Mouse (Mus musculus) megakaryocyte-erythroid progenitor cell, adult 5-6 weeks (primary cell): ENCODE data around the gene Cacna1a. TPM values are rescaled to one million over a fixed set of nuclear protein-coding genes. Genes with fewer than 3 reads are reported as not detected.

Experiments
- ATAC-seq: replicated peaks from 2 replicates; pipeline ENCODE4 v1.8.0; 2016; ENCODE audit warnings: mild to moderate bottlenecking, inconsistent platforms; ENCODE audit not compliant: severe bottlenecking, poor library complexity, low FRiP score, low TSS enrichment
- total RNA-seq, 2 experiments: library from RNA; stranded (forward) in 1 of 2; stranded (reverse) in 1 of 2; fragments of 200-1000, 215-1000 nt in 1 of 2; fragments of >200 nt in 1 of 2; fragmentation: Nextera tagmentation in 1 of 2; gene quantifications; 2 replicates each; pipeline ENCODE4 v1.2.3; 2014 to 2017

Gene Cacna1a
- total RNA-seq, 2 experiments from 2014 or later, result 0.19 to 0.42 TPM

- no peak for ATAC-seq
Measured at GRCm38 (mm10) chr8:84646800-84647199, 258.6 kb downstream of the Cacna1a start.

- ATAC-seq, result peak; percentile 69
Measured at GRCm38 (mm10) chr8:84647461-84647901, 259.2 kb downstream of the Cacna1a start.

GRCm38 (mm10) chr8:84650213-84650612 lies 262.0 kb downstream of the Cacna1a start:
- no peak for ATAC-seq

- no peak for ATAC-seq
Measured at GRCm38 (mm10) chr8:84653092-84653631, 264.9 kb downstream of the Cacna1a start.

GRCm38 (mm10) chr8:84654597-84654996 lies 266.4 kb downstream of the Cacna1a start:
- ATAC-seq, result no peak

GRCm38 (mm10) chr8:84655336-84656190 lies 267.3 kb downstream of the Cacna1a start:
- ATAC-seq, result no peak

GRCm38 (mm10) chr8:84656191-84656525 lies 267.9 kb downstream of the Cacna1a start:
- ATAC-seq, result no peak

- peak; percentile 69 for ATAC-seq
Measured at GRCm38 (mm10) chr8:84656641-84657126, 268.4 kb downstream of the Cacna1a start.

- ATAC-seq, result no peak
Measured at GRCm38 (mm10) chr8:84657203-84657602, 269.0 kb downstream of the Cacna1a start.

GRCm38 (mm10) chr8:84657680-84658079 lies 269.4 kb downstream of the Cacna1a start:
- ATAC-seq, result no peak

GRCm38 (mm10) chr8:84658951-84659350 lies 270.7 kb downstream of the Cacna1a start:
- no peak for ATAC-seq

GRCm38 (mm10) chr8:84659936-84660818 lies 271.9 kb downstream of the Cacna1a start:
- 0 out of 2 replicates have a peak, but pooled peaks have one; percentile 5 for ATAC-seq

GRCm38 (mm10) chr8:84660819-84661457 lies 272.7 kb downstream of the Cacna1a start:
- no peak for ATAC-seq

- ATAC-seq, result 0 out of 2 replicates have a peak, but pooled peaks have one; percentile 7
Measured at GRCm38 (mm10) chr8:84661458-84661871, 273.2 kb downstream of the Cacna1a start.

- ATAC-seq, result peak; percentile 2; the same call in 1 of the 2 replicates
Measured at GRCm38 (mm10) chr8:84661961-84662571, 273.8 kb downstream of the Cacna1a start.

GRCm38 (mm10) chr8:84662581-84663065 lies 274.4 kb downstream of the Cacna1a start, which contains the start of gene Ier2:
Ier2 (minus strand) TSS chr8:84662852.
- peak; percentile 66 for ATAC-seq

- ATAC-seq, result peak; percentile 60
Measured at GRCm38 (mm10) chr8:84663483-84664327, 275.5 kb downstream of the Cacna1a start.
